Mouse (Mus musculus): ENCODE results near the gene Efhc2.
A peak's percentile ranks its signal among the peaks of the same experiment; 100 is the strongest.

Gene Efhc2

GRCm38 (mm10) chrX:17319126-17319583 lies at the start of gene Efhc2:
Gene Efhc2 (minus strand): TSS chrX:17319368.
- DNase-seq (ENCODE audit: low spot score) = peak; percentile 29

GRCm38 (mm10) chrX:17365114-17365513 lies 45.9 kb upstream of the Efhc2 start:
- no peak for DNase-seq (ENCODE audit: low spot score)

GRCm38 (mm10) chrX:17300349-17300880 lies 18.8 kb downstream of the Efhc2 start:
- DNase-seq (ENCODE audit: low spot score) = no peak

- DNase-seq (ENCODE audit: low spot score) = no peak
Measured at GRCm38 (mm10) chrX:17283899-17284298, 35.3 kb downstream of the Efhc2 start.

GRCm38 (mm10) chrX:17225141-17225540 lies 94.0 kb downstream of the Efhc2 start:
- DNase-seq (ENCODE audit: low spot score) = no peak

- no peak for DNase-seq (ENCODE audit: low spot score)
Measured at GRCm38 (mm10) chrX:17217451-17217850, 101.7 kb downstream of the Efhc2 start.

- no peak for DNase-seq (ENCODE audit: low spot score)
Measured at GRCm38 (mm10) chrX:17213515-17213914, 105.7 kb downstream of the Efhc2 start.

GRCm38 (mm10) chrX:17175748-17176147 lies 143.4 kb downstream of the Efhc2 start:
- no peak for DNase-seq (ENCODE audit: low spot score)

GRCm38 (mm10) chrX:17165638-17166037 lies 153.5 kb downstream of the Efhc2 start:
- no peak for DNase-seq (ENCODE audit: low spot score)

Measured in testis, postnatal 10 days (tissue).